Mouse (Mus musculus) CH12.LX (cell line): ENCODE data around the gene Card11.
A peak's percentile ranks its signal among the peaks of the same experiment; 100 is the strongest.

Experiments
- CTCF ChIP-seq, 2 experiments: IDR thresholded peaks in 1 of 2; conservative IDR thresholded peaks in 1 of 2; 2 replicates each; pipeline ENCODE4 v1.5.1; 2011 to 2012; ENCODE audit warnings: low read depth in 2 of 2, low read length in 2 of 2, improper control_type of control experiment in 1 of 2, inconsistent platforms in 1 of 2, mild to moderate bottlenecking in 1 of 2, moderate library complexity in 1 of 2
- MAFK ChIP-seq: IDR thresholded peaks from 2 replicates; pipeline ENCODE4 v1.6.1; 2011; ENCODE audit warnings: low read length, improper control_type of control experiment; ENCODE audit not compliant: insufficient replicate concordance
- MAX ChIP-seq: IDR thresholded peaks from 2 replicates; pipeline ENCODE4 v1.6.1; 2011; ENCODE audit warnings: low read length, improper control_type of control experiment
- ZKSCAN1 ChIP-seq: IDR thresholded peaks from 2 replicates; pipeline ENCODE4 v1.6.1; 2012; ENCODE audit warnings: low read depth, inconsistent platforms, low read length, improper control_type of control experiment, borderline replicate concordance

DNA sequence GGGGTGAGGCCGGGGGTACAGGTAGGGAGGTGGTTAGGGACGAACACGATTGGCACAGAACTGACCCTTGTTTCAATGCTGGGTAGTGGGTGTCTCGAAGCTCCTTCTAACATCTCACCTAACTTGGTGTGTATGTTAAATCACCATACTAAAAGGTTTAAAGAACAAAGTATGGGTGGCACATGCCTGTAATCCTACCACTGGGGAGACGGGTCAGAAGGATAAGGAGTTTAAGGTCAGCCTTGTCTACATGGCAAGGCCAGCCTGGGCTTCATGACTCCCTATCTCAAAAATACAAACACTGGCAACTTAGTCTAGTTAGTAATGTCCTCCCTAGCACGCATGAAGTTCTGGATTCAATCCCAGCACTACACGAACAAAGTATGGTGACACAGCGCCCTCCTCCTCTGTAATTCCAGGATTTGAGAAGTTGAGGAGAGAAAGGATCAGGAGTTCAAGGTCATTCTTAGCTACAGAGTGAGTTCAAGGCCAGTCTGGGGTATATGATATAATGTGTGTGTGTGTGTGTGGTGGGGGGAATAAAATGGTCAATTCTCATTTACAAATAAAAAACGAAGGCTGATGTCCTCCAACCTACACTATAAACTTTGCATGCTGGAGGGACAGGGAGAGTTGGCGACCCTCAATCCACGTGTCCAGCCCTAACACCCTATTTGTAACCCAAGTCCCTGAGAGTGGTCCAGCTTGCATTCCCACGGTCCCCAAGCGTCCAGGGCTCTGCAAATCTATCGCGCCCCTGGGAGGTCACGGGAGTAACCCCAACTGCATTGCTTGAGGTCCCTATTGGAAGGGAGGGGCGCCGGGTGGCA, 171.1 kb downstream of the Card11 start:
- no peak for TF ChIP-seq ZKSCAN1
- no peak for TF ChIP-seq MAX
- peak in 1 of 2 experiments; percentile 10; a peak in 1 of 4 replicates for TF ChIP-seq CTCF (conservative IDR thresholded peaks at IDR 0.05 in 1 of 2, IDR thresholded peaks at IDR 0.05 in 1 of 2; ENCODE audit: low read depth in 2 of 2, low read length in 2 of 2)
- no peak for TF ChIP-seq MAFK
